Mouse (Mus musculus) intestine, embryonic 15.5 days (tissue): ENCODE data around the gene 4930503B20Rik. TPM values are rescaled to one million over a fixed set of nuclear protein-coding genes. Genes with fewer than 3 reads are reported as not detected.

Experiments
- ATAC-seq: fragments of 200-750 bp; cut with Nextera tagmentation; 2 replicates; pipeline ENCODE4 v1.8.0; 2017; ENCODE audit warnings: moderate TSS enrichment, moderate library complexity
- H3K27ac ChIP-seq: fragments of 300-500 bp; sonication (generic); 2 replicates; pipeline ENCODE4 v1.5.1; 2015; ENCODE audit warnings: mild to moderate bottlenecking, inconsistent platforms
- H3K27me3 ChIP-seq: fragments of 300-500 bp; sonication (generic); replicated peaks from 2 replicates; pipeline ENCODE4 v1.6.1; 2015; ENCODE audit warnings: inconsistent platforms
- H3K36me3 ChIP-seq: fragments of 300-500 bp; sonication (generic); 2 replicates; pipeline ENCODE4 v1.6.1; 2015; ENCODE audit warnings: inconsistent platforms
- H3K4me1 ChIP-seq: fragments of 300-500 bp; sonication (generic); replicated peaks from 2 replicates; pipeline ENCODE4 v1.6.1; 2015; ENCODE audit warnings: inconsistent platforms
- H3K4me2 ChIP-seq: fragments of 300-500 bp; sonication (generic); replicated peaks from 2 replicates; pipeline ENCODE4 v1.6.1; 2015; ENCODE audit warnings: mild to moderate bottlenecking, inconsistent platforms
- H3K4me3 ChIP-seq: fragments of 300-500 bp; sonication (generic); replicated peaks from 2 replicates; pipeline ENCODE4 v1.5.1; 2015; ENCODE audit warnings: inconsistent platforms
- H3K9ac ChIP-seq: fragments of 300-500 bp; sonication (generic); 2 replicates; pipeline ENCODE4 v1.6.1; 2015; ENCODE audit warnings: inconsistent platforms
- H3K9me3 ChIP-seq: fragments of 300-500 bp; sonication (generic); 2 replicates; pipeline ENCODE4 v1.6.1; 2016; ENCODE audit warnings: inconsistent platforms
- WGBS: fragments of 180-500 bp; shearing (Covaris S2); methylation state at CpG from one replicate; pipeline ENCODE4 v1.1.7; 2015; 5-methylcytosine and 5-hydroxymethylcytosine counted together
- polyA plus RNA-seq: library from polyadenylated mRNA; unstranded; fragments of >200 nt; fragmentation: Nextera tagmentation; extraction: Ambion mirVana; gene quantifications from 2 replicates; pipeline ENCODE4 v1.2.1, GENCODE M21; 2015

4930503B20Rik gene
- not detected in 2 replicates for polyA plus RNA-seq

DNA sequence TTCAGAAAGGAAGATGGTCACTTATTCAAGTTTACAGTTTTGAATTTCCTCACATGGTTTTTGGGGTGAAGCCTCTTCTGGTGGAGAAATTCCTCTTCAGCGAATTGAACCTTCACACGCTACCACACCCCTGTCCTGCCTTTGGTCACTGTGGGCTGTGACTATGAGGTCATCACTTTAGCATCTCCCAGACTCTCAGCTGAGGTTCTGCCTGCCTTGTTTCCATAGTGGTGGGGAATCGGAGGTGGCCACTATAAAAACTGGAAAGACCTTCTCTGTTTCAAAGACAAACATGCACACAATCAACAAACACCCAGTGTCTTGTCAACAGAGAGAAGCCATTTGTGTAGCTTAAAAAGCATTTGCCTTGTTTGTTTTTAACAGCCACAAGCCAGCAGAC lies at the start of gene 4930503B20Rik:
Gene 4930503B20Rik, minus strand, starts transcription at position 101 of the 400 bp plus-strand sequence.
- H3K36me3 ChIP-seq = no peaks in the 10 kb centered on the region
- H3K27ac ChIP-seq = no peak within 1 kb of the TSS
- no peak within 1 kb of the TSS for H3K4me3 ChIP-seq
- no peaks in the 10 kb centered on the region for H3K27me3 ChIP-seq
- no peak for ATAC-seq
- 0 out of 2 replicates have a peak, but pooled peaks cover 3% of the 10 kb centered on the region for H3K4me1 ChIP-seq
- H3K4me2 ChIP-seq = no peak within 1 kb of the TSS
- 82% methylated on average over 3 of the region's 3 CpGs for WGBS
- H3K9ac ChIP-seq = no peak within 1 kb of the TSS
- no peaks in the 10 kb centered on the region for H3K9me3 ChIP-seq

DNA sequence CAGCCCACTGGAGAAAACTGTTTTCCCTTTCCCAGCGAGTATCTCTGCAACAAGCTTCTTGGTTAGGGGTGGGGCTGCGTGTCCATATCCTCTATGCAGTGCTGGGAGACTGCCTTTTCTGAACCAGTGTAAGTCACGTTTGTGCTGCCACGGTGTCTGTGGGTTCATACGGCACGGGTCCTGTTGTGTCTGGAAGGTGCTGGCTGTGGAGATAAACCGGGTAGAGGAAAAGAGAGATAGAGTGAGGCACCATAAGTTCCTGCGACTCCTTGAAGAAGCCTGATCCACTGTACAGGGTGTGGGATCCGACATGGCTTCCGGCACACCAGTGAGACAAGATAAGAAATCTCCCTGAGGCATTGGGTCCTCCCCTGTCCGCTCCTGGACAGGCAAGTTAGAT lies 48.9 kb upstream of the 4930503B20Rik start:
- Histone ChIP-seq H3K36me3 (no peaks in the 10 kb centered on the region), H3K4me2 (no peak overlapping the region), H3K27me3 (no peaks in the 10 kb centered on the region), H3K9ac (no peak overlapping the region), H3K4me3 (no peak overlapping the region), H3K4me1 (no peaks in the 10 kb centered on the region), H3K27ac (no peak overlapping the region), H3K9me3 (no peaks in the 10 kb centered on the region)
- 71% methylated on average over 11 of the region's 11 CpGs for WGBS
- ATAC-seq = no peak

DNA sequence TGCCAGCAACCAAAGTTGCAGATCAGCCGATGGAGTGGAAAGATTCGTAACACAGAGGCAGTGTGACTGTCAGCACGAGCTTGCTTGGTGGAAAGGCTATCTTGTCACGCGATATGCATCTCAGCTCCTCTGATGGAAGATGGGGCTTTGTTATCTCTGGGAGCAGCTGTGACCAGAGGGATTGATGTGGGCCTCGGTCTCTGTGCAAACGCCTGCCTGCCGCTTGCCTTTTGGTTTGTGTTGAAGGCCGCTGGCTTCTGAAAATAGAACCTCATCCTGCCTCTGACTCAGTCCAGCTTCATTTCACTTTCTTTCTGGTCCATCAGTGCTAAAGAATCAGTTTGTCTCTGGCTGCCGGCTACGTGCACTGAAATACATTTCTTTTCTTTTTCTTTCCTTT lies 47.9 kb upstream of the 4930503B20Rik start:
- 67% methylated on average over 11 of the region's 11 CpGs for WGBS
- H3K36me3 ChIP-seq = no peaks in the 10 kb centered on the region
- no peaks in the 10 kb centered on the region for H3K4me1 ChIP-seq
- H3K9me3 ChIP-seq = no peaks in the 10 kb centered on the region
- H3K4me2 ChIP-seq = no peak overlapping the region
- H3K27ac ChIP-seq = no peak overlapping the region
- no peak for ATAC-seq
- H3K4me3 ChIP-seq = no peak overlapping the region
- no peaks in the 10 kb centered on the region for H3K27me3 ChIP-seq
- no peak overlapping the region for H3K9ac ChIP-seq

DNA sequence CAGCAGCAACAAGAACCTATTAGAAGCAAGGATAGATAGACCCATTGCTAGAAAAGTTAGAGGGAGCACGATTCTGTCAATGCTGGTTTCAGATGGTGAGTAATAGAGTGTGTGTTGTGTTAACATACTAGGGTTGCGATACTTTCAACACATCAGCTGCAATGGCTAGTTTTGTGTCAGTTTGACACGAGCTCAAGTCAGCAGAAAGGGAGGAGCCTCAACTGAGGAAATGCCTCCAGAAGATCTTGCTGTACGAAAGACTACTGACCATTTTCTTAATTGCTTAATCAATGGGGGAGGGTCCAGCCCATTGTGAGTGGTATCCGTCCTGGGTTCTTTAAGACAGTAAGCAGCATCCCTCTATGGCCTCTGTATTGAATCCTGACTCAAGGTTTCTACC lies 41.4 kb upstream of the 4930503B20Rik start:
- Histone ChIP-seq H3K4me2 (no peak overlapping the region), H3K9me3 (no peaks in the 10 kb centered on the region), H3K9ac (no peak overlapping the region), H3K4me1 (no peaks in the 10 kb centered on the region), H3K27ac (no peak overlapping the region), H3K4me3 (no peak overlapping the region), H3K36me3 (no peaks in the 10 kb centered on the region), H3K27me3 (no peaks in the 10 kb centered on the region)
- no peak for ATAC-seq
- WGBS = 78% methylated on average over 5 of the region's 5 CpGs

DNA sequence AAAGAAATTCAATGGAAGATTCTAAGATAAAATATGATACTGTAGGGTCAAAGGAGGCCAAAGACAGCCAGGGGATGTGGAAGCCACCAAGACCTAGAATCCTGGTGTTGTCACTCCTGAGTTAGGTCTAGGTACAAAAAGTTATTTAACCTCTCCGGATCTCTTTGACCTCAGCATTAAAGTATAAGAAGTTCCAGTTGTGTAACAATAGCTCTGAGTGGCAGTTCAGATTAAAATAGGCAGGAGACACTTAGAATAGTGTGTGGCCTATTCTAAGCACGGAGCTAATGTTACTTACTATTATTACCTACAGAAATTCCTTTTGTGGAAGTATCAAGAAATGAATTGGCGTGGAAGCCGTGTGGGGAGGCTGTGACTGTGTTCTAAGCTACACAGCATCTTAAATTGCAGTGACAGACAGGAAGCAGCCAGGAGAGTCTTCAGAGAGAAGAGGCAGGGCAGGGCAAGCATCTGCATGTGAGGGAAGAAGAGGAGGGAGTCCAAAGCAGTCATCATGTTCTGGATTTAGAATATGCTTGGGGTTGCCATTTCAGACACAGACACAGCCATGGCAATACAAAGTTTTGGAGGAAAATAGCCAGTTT lies 36.1 kb upstream of the 4930503B20Rik start:
- no peak overlapping the region for H3K27ac ChIP-seq
- no peaks in the 10 kb centered on the region for H3K9me3 ChIP-seq
- H3K4me2 ChIP-seq = no peak overlapping the region
- H3K27me3 ChIP-seq = no peaks in the 10 kb centered on the region
- no peak overlapping the region for H3K9ac ChIP-seq
- H3K4me3 ChIP-seq = no peak overlapping the region
- WGBS = 83% methylated on average over 4 of the region's 4 CpGs
- no peaks in the 10 kb centered on the region for H3K36me3 ChIP-seq
- ATAC-seq = no peak
- H3K4me1 ChIP-seq = 0 out of 2 replicates have a peak, but pooled peaks cover 5% of the 10 kb centered on the region

DNA sequence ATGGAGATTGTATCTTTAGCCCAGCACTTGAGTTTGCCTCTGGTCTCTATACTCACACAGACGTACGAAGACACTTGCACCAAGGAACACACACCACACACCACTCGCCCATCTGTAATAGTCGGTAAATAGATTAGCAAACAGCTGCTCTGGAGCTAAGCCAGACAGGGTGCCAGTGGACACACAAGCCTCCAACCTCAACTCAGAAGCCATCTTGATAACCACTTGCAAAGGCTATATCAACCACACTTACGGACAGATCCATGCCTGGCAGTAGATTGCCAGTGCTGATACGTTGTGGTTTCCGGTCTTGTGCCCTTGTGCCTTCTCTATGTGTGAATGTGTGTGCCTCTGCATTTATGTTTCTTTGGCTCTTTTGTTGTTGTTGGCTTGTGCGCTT lies 35.3 kb upstream of the 4930503B20Rik start:
- ATAC-seq = no peak
- 82% methylated on average over 8 of the region's 8 CpGs for WGBS

DNA sequence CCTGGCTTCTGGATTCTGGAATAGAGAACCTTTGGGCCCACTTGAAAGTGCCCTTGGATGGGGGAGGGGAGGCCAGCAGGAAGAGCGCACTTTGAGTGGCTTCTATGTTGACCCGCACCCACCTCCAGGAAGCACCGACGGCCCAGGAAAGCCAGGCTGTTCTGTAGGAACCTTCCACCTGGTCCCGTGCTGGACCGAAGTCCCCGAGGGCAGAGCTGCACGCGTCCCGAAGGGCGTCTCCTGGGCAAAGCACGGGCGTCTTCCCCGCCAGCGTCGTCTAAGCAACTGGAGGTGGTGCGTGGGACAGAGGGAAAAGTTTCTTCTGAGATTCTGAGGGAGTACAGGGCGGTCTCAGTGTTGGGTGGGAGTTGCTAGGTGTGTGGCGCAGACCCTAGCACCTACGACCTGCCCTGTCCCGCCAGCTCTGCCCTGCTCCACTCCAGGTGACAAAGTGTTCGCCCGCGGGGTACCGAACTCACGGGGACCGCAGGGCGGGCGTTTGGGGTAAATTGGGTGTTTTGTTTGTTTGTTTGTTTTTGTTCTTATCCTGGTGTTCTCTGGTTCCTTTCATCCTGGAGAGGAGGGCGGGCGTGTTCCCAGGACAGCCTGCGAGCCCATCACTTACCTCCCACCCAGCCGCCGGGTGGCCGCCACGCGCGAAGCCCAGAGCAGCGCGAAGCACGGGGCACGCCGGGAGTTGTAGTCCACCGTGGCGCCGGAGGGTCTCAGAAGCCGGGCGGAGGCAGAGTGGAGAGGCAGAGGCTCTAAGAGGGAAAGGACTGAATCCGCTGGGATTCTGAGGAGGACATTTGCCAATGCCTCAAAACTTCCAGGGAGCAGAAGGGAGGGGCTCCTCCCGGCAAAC lies 33.9 kb upstream of the 4930503B20Rik start, which contains the start of gene Samd13:
Gene Samd13, minus strand, starts transcription at position 782 of the 865 bp plus-strand sequence.
- Histone ChIP-seq H3K27me3 (no peaks in the 10 kb centered on the region), H3K4me3 (peak within 1 kb of the TSS; percentile 49), H3K4me2 (peak within 1 kb of the TSS; percentile 90), H3K9me3 (no peaks in the 10 kb centered on the region), H3K4me1 (peaks cover 5% of the 10 kb centered on the region; the same call in 1 of the 2 replicates), H3K36me3 (no peaks in the 10 kb centered on the region), H3K9ac (peak within 1 kb of the TSS; percentile 51), H3K27ac (no peak within 1 kb of the TSS)
- WGBS = 2% methylated on average over 50 of the region's 50 CpGs
- peak; percentile 86 for ATAC-seq

More for the DNA sequence above, 35.3 kb upstream of the 4930503B20Rik start:
- no peak overlapping the region for H3K4me2 ChIP-seq
- H3K9ac ChIP-seq = no peak overlapping the region
- no peaks in the 10 kb centered on the region for H3K27me3 ChIP-seq
- H3K36me3 ChIP-seq = no peaks in the 10 kb centered on the region
- H3K27ac ChIP-seq = no peak overlapping the region
- H3K4me3 ChIP-seq = no peak overlapping the region
- H3K4me1 ChIP-seq = peaks cover 5% of the 10 kb centered on the region; the same call in 1 of the 2 replicates
- no peaks in the 10 kb centered on the region for H3K9me3 ChIP-seq

DNA sequence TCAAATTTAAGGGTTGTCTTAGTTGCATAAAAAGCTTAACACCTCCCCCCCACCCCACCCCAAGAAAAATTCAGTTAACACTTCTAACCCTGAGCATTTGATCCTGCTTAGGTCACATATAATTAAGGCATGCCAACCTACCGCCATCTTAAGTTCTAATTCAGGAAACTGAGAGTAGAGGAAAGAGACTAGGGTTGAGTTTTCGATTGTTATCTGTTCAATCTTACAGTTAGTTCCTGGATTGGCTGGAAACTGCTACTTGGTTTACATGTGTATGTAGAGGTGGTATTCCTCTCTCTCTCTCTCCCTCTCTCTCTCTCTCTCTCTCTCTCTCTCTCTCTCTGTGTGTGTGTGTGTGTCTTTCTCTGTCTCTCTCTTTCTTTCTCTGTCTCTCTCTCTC lies 32.0 kb upstream of the 4930503B20Rik start:
- no peak overlapping the region for H3K27ac ChIP-seq
- H3K4me1 ChIP-seq = peaks cover 5% of the 10 kb centered on the region; the same call in 1 of the 2 replicates
- WGBS = 85% methylated on average over 2 of the region's 2 CpGs
- H3K4me2 ChIP-seq = 0 out of 2 replicates have a peak overlapping the region, but pooled peaks have one; percentile 62
- no peaks in the 10 kb centered on the region for H3K9me3 ChIP-seq
- no peak overlapping the region for H3K4me3 ChIP-seq
- H3K36me3 ChIP-seq = no peaks in the 10 kb centered on the region
- H3K27me3 ChIP-seq = no peaks in the 10 kb centered on the region
- H3K9ac ChIP-seq = no peak overlapping the region
- no peak for ATAC-seq

DNA sequence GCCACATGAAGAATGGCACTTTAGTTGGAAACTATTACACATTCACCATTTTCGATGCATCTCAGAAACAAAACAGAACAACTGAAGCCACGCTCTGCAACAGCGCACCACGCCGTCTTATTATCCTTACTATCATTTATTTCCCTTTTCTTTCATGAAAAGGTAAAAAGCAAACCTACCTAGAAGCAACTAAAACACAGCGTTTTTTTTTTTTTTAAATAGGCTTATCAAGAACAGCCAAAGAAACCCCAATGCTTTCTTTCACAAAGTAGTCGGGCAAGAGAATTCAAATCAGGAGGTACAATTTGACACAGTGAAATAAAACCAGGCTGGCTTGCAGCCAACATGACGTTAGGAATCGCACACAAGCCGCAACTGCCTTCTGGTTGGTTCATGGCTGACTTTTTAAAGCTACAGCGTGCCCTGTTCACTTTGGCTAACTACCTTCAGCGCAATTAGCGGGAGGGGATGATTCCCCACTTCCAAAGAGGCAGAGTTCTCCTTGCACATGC lies 31.1 kb upstream of the 4930503B20Rik start:
- peak overlapping the region; percentile 62 for H3K4me2 ChIP-seq
- peaks cover 5% of the 10 kb centered on the region; the same call in 1 of the 2 replicates for H3K4me1 ChIP-seq
- H3K4me3 ChIP-seq = 0 out of 2 replicates have a peak overlapping the region, but pooled peaks have one; percentile 17
- peak overlapping the region; percentile 44; the same call in 1 of the 2 replicates for H3K27ac ChIP-seq
- no peak overlapping the region for H3K9ac ChIP-seq
- ATAC-seq = peak; percentile 57
- H3K36me3 ChIP-seq = no peaks in the 10 kb centered on the region
- 44% methylated on average over 13 of the region's 13 CpGs for WGBS
- no peaks in the 10 kb centered on the region for H3K27me3 ChIP-seq
- no peaks in the 10 kb centered on the region for H3K9me3 ChIP-seq

DNA sequence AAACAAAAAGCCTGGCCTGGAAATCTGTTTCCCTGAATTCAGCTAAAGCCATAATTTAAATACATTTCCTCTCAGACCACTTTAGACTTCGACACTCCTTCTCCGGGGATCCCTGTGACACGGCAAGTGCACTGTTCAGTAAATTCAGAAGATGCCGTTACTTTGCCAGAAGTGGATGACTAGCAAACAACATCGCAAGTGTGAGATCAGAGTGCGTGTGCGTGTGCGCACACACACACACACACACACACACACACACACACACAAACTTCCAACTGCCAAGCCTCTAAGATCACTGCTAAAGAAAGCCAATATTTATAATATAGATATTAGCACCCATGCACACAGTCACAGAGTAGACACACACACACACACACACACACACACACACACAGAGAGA lies 30.6 kb upstream of the 4930503B20Rik start:
- H3K4me1 ChIP-seq = peaks cover 5% of the 10 kb centered on the region; the same call in 1 of the 2 replicates
- H3K27ac ChIP-seq = no peak overlapping the region
- no peaks in the 10 kb centered on the region for H3K9me3 ChIP-seq
- H3K4me3 ChIP-seq = no peak overlapping the region
- H3K27me3 ChIP-seq = no peaks in the 10 kb centered on the region
- no peaks in the 10 kb centered on the region for H3K36me3 ChIP-seq
- WGBS = 55% methylated on average over 8 of the region's 8 CpGs
- no peak for ATAC-seq
- no peak overlapping the region for H3K9ac ChIP-seq
- peak overlapping the region; percentile 62 for H3K4me2 ChIP-seq

DNA sequence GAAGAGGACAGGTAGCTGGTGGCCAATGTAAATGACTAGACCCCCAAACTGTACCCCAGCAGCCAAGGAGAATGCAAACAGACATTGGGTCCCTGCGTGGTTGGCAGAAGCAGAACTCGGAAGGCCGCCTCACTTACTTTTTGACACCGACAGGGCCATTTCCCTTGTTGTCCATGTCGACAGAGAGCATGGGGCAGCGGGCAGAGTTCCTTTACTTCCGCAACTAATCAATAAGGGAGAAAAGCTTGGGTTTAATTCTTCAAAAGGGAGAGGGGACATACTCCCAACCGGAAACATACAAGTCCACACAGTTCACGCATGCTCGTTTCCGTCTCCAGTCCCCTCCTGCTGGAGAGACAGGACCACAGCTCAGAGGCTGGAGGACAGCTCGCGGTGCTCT lies 29.5 kb upstream of the 4930503B20Rik start:
- ATAC-seq = no peak
- no peak overlapping the region for H3K4me3 ChIP-seq
- H3K4me1 ChIP-seq = peaks cover 5% of the 10 kb centered on the region; the same call in 1 of the 2 replicates
- no peak overlapping the region for H3K27ac ChIP-seq
- H3K4me2 ChIP-seq = no peak overlapping the region
- no peaks in the 10 kb centered on the region for H3K36me3 ChIP-seq
- H3K9ac ChIP-seq = no peak overlapping the region
- no peaks in the 10 kb centered on the region for H3K27me3 ChIP-seq
- 86% methylated on average over 13 of the region's 13 CpGs for WGBS
- no peaks in the 10 kb centered on the region for H3K9me3 ChIP-seq

DNA sequence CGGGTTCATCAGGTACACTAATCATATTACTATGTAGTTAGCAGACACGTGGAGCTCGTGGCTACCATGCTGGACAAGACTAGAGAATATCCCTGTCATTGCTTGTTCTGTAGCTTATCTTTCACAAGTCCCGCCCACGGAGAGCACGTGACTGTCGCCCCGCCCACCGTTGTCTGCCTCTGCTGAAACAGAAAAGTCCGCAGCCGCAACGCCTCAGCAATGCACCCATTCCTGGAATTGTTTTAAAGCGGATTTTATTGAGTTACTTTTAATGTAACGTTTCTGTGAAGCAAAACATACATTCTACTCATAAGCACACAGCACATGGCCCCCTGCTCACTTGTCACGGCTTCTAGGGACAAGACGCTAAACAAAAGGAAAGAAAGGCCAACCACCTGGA lies 28.5 kb upstream of the 4930503B20Rik start:
- Histone ChIP-seq H3K4me3 (no peak overlapping the region), H3K36me3 (no peaks in the 10 kb centered on the region), H3K27ac (no peak overlapping the region), H3K9ac (no peak overlapping the region), H3K4me2 (no peak overlapping the region), H3K27me3 (no peaks in the 10 kb centered on the region), H3K4me1 (peaks cover 2% of the 10 kb centered on the region; the same call in 1 of the 2 replicates), H3K9me3 (no peaks in the 10 kb centered on the region)
- no peak for ATAC-seq
- 89% methylated on average over 16 of the region's 16 CpGs for WGBS
